Mouse (Mus musculus): ENCODE data around the gene Pfkfb3.
"Not testable (repeated sequence)": the region's sequence is repeated elsewhere in the genome, so short reads cannot be mapped to it uniquely, and the experiment has no call there.

The Pfkfb3 gene

GRCm38 (mm10) chr2:11551726-11552125 lies 2.2 kb downstream of the Pfkfb3 start:
- DNase-seq (ENCODE audit: low spot score): no peak

- DNase-seq (ENCODE audit: low spot score): no peak
Measured at GRCm38 (mm10) chr2:11548508-11548907, 5.4 kb downstream of the Pfkfb3 start.

- DNase-seq (ENCODE audit: low spot score): no peak
Measured at GRCm38 (mm10) chr2:11547609-11548008, 6.3 kb downstream of the Pfkfb3 start.

- DNase-seq (ENCODE audit: low spot score): no peak
Measured at GRCm38 (mm10) chr2:11546091-11546490, 7.8 kb downstream of the Pfkfb3 start.

- no peak for DNase-seq (ENCODE audit: low spot score)
Measured at GRCm38 (mm10) chr2:11545380-11545779, 8.5 kb downstream of the Pfkfb3 start.

- no peak for DNase-seq (ENCODE audit: low spot score)
Measured at GRCm38 (mm10) chr2:11544342-11544741, 9.5 kb downstream of the Pfkfb3 start.

- no peak for DNase-seq (ENCODE audit: low spot score)
Measured at GRCm38 (mm10) chr2:11543158-11543557, 10.7 kb downstream of the Pfkfb3 start.

- peak; percentile 86 for DNase-seq (ENCODE audit: low spot score)
Measured at GRCm38 (mm10) chr2:11542640-11543039, 11.2 kb downstream of the Pfkfb3 start.

- no peak for DNase-seq (ENCODE audit: low spot score)
Measured at GRCm38 (mm10) chr2:11542121-11542520, 11.8 kb downstream of the Pfkfb3 start.

GRCm38 (mm10) chr2:11541528-11541927 lies 12.3 kb downstream of the Pfkfb3 start:
- not testable (repeated sequence) for DNase-seq (ENCODE audit: low spot score)

- DNase-seq (ENCODE audit: low spot score): no peak
Measured at GRCm38 (mm10) chr2:11535966-11536365, 17.9 kb downstream of the Pfkfb3 start.

- peak; percentile 96 for DNase-seq (ENCODE audit: low spot score)
Measured at GRCm38 (mm10) chr2:11535412-11535928, 18.4 kb downstream of the Pfkfb3 start.

GRCm38 (mm10) chr2:11534826-11535225 lies 19.1 kb downstream of the Pfkfb3 start:
- peak; percentile 58 for DNase-seq (ENCODE audit: low spot score)

GRCm38 (mm10) chr2:11530101-11530500 lies 23.8 kb downstream of the Pfkfb3 start:
- DNase-seq (ENCODE audit: low spot score): peak; percentile 31

GRCm38 (mm10) chr2:11526063-11526462 lies 27.8 kb downstream of the Pfkfb3 start:
- no peak for DNase-seq (ENCODE audit: low spot score)

- DNase-seq (ENCODE audit: low spot score): no peak
Measured at GRCm38 (mm10) chr2:11524736-11525135, 29.1 kb downstream of the Pfkfb3 start.

GRCm38 (mm10) chr2:11521758-11522157 lies 32.1 kb downstream of the Pfkfb3 start:
- no peak for DNase-seq (ENCODE audit: low spot score)

GRCm38 (mm10) chr2:11520786-11521185 lies 33.1 kb downstream of the Pfkfb3 start:
- DNase-seq (ENCODE audit: low spot score): no peak

GRCm38 (mm10) chr2:11515828-11516227 lies 38.0 kb downstream of the Pfkfb3 start:
- no peak for DNase-seq (ENCODE audit: low spot score)

GRCm38 (mm10) chr2:11513057-11513967 lies 40.6 kb downstream of the Pfkfb3 start:
- DNase-seq (ENCODE audit: low spot score): peak; percentile 52

GRCm38 (mm10) chr2:11512127-11512526 lies 41.8 kb downstream of the Pfkfb3 start:
- DNase-seq (ENCODE audit: low spot score): no peak

- DNase-seq (ENCODE audit: low spot score): no peak
Measured at GRCm38 (mm10) chr2:11503736-11504135, 50.1 kb downstream of the Pfkfb3 start.

- peak; percentile 70 for DNase-seq (ENCODE audit: low spot score)
Measured at GRCm38 (mm10) chr2:11502901-11503431, 50.9 kb downstream of the Pfkfb3 start.
